8 mouse cellular contexts compared by ENCODE assay signal in genomic region chr7:91267764-91268163, GRCm38 (mm10).
DNase-seq lines count a peak whose midpoint lies in the region; ATAC-seq lines count a peak whose summit lies in the region.

No protein-coding gene starts in this region.

- no peak overlapping the region for H3K4me2 ChIP-seq in hindbrain, embryonic 11.5 days (replicated peaks; ENCODE audit: low read depth, low read length)
- H3K4me2 ChIP-seq in hindbrain, embryonic 16.5 days (ENCODE audit: low read length): no peak overlapping the region
- no peak overlapping the region for H3K4me2 ChIP-seq in embryonic facial prominence, embryonic 11.5 days (ENCODE audit: low read depth, low read length)

- no peak for ATAC-seq in hindbrain, embryonic 11.5 days (ENCODE audit: low FRiP score)
- ATAC-seq in hindbrain, embryonic 16.5 days: no peak
- ATAC-seq in embryonic facial prominence, embryonic 11.5 days (replicated peaks; ENCODE audit: insufficient number of reproducible peaks, low FRiP score, low TSS enrichment, low read depth): no peak

- H3K4me3 ChIP-seq in hindbrain, embryonic 11.5 days (ENCODE audit: low read depth, low read length): no peak overlapping the region
- H3K4me3 ChIP-seq in hindbrain, embryonic 16.5 days (ENCODE audit: low read length): no peak overlapping the region
- H3K4me3 ChIP-seq in embryonic facial prominence, embryonic 11.5 days (ENCODE audit: low read depth, low read length): no peak overlapping the region

- 46% methylated on average over 1 of the region's 1 CpGs for WGBS in hindbrain, embryonic 11.5 days
- WGBS in hindbrain, embryonic 16.5 days: 57% methylated on average over 1 of the region's 1 CpGs
- WGBS in embryonic facial prominence, embryonic 11.5 days: 28% methylated on average over 1 of the region's 1 CpGs

- H3K27ac ChIP-seq in hindbrain, embryonic 11.5 days (ENCODE audit: low read depth, low read length): no peak overlapping the region
- H3K27ac ChIP-seq in hindbrain, embryonic 16.5 days (ENCODE audit: low read depth, low read length): no peak overlapping the region
- no peak overlapping the region for H3K27ac ChIP-seq in embryonic facial prominence, embryonic 11.5 days (replicated peaks; ENCODE audit: low read depth, low read length)

- H3K9me3 ChIP-seq in hindbrain, embryonic 11.5 days (ENCODE audit: control insufficient read depth, low read length): no peaks in the 10 kb centered on the region
- no peaks in the 10 kb centered on the region for H3K9me3 ChIP-seq in hindbrain, embryonic 16.5 days (ENCODE audit: control insufficient read depth, low read length)
- H3K9me3 ChIP-seq in embryonic facial prominence, embryonic 11.5 days (replicated peaks; ENCODE audit: control insufficient read depth, low read length): no peaks in the 10 kb centered on the region

- no peaks in the 10 kb centered on the region for H3K27me3 ChIP-seq in hindbrain, embryonic 11.5 days (ENCODE audit: control insufficient read depth, insufficient read depth, low read length)
- H3K27me3 ChIP-seq in hindbrain, embryonic 16.5 days (replicated peaks; ENCODE audit: control insufficient read depth, insufficient read depth, low read length): no peaks in the 10 kb centered on the region
- H3K27me3 ChIP-seq in embryonic facial prominence, embryonic 11.5 days (ENCODE audit: control insufficient read depth, insufficient read depth, low read length): no peaks in the 10 kb centered on the region

- peak; percentile 42 for DNase-seq in hindbrain, embryonic 11.5 days (ENCODE audit: low spot score)
- DNase-seq in urinary bladder, postnatal 25 days (ENCODE audit: low spot score): peak; percentile 30
- no peak for DNase-seq in urinary bladder, adult 18-20 months (ENCODE audit: low spot score in 2 of 2)
- peak; percentile 79 for DNase-seq in embryonic facial prominence, embryonic 11.5 days (ENCODE audit: low spot score)
- DNase-seq in testis, postnatal 10 days (ENCODE audit: low spot score): peak; percentile 62
- no peak for DNase-seq in layer of hippocampus, adult 8-10 months (ENCODE audit: low spot score in 2 of 2)
- DNase-seq in frontal cortex, postnatal 10 days (ENCODE audit: low spot score in 2 of 2): no peak

- no peak overlapping the region for H3K9ac ChIP-seq in hindbrain, embryonic 11.5 days (ENCODE audit: low read depth, low read length)
- H3K9ac ChIP-seq in hindbrain, embryonic 16.5 days (ENCODE audit: low read depth, low read length): no peak overlapping the region
- no peak overlapping the region for H3K9ac ChIP-seq in embryonic facial prominence, embryonic 11.5 days (replicated peaks; ENCODE audit: low read length)

- H3K4me1 ChIP-seq in hindbrain, embryonic 11.5 days (replicated peaks; ENCODE audit: control insufficient read depth, insufficient read depth, low read length): no peaks in the 10 kb centered on the region
- H3K4me1 ChIP-seq in hindbrain, embryonic 16.5 days (ENCODE audit: control insufficient read depth, insufficient read depth, low read depth, low read length): peaks cover 3% of the 10 kb centered on the region; the same call in 1 of the 2 replicates
- H3K4me1 ChIP-seq in embryonic facial prominence, embryonic 11.5 days (ENCODE audit: control insufficient read depth, insufficient read depth, low read length): no peaks in the 10 kb centered on the region

- no peaks in the 10 kb centered on the region for H3K36me3 ChIP-seq in hindbrain, embryonic 11.5 days (ENCODE audit: control insufficient read depth, insufficient read depth, low read length)
- H3K36me3 ChIP-seq in hindbrain, embryonic 16.5 days (ENCODE audit: control insufficient read depth, insufficient read depth, low read length): no peaks in the 10 kb centered on the region
- no peaks in the 10 kb centered on the region for H3K36me3 ChIP-seq in embryonic facial prominence, embryonic 11.5 days (replicated peaks; ENCODE audit: control insufficient read depth, insufficient read depth, low read depth, low read length)

Comparison
In these comparisons a context has a peak if more than half of its experiments do, and no peak if none do; other contexts are left out.
1. DNase-seq: peak in hindbrain, embryonic 11.5 days (single experiment), urinary bladder, postnatal 25 days (single experiment), embryonic facial prominence, embryonic 11.5 days (single experiment) and testis, postnatal 10 days (single experiment); none in urinary bladder, adult 18-20 months (0 of 2), layer of hippocampus, adult 8-10 months (0 of 2) and frontal cortex, postnatal 10 days (0 of 2).